Mouse (Mus musculus) myocyte (in vitro differentiated cells): ENCODE measurements at regions not wholly inside any gene's neighbourhood (a gene's known extent, or its start where the extent isn't known, plus 50 kb on each side); places are given as distances from the start of the nearest gene placed in this dataset.

Experiments used
- H3K27me3 ChIP-seq: one replicate; pipeline ENCODE4 v1.6.1; 2011; ENCODE audit not compliant: control insufficient read depth, insufficient read depth, insufficient read length
- H3K36me3 ChIP-seq: one replicate; pipeline ENCODE4 v1.6.1; 2011; ENCODE audit not compliant: control insufficient read depth, insufficient read depth
- H3K4me2 ChIP-seq: one replicate; pipeline ENCODE4 v1.6.1; 2011; ENCODE audit warnings: low read depth, control low read depth
- H3K4me3 ChIP-seq: one replicate; pipeline ENCODE4 v1.5.1; 2011; ENCODE audit warnings: mild to moderate bottlenecking, control low read depth, moderate library complexity
- H3K79me2 ChIP-seq: one replicate; pipeline ENCODE4 v1.6.1; 2011; ENCODE audit not compliant: control insufficient read depth, insufficient read depth
- H3ac ChIP-seq: one replicate; pipeline ENCODE4 v1.6.1; 2011; ENCODE audit not compliant: control insufficient read depth, insufficient read length
- CEBPB ChIP-seq: IDR thresholded peaks from 2 replicates; pipeline ENCODE4 v1.6.1; 2011; ENCODE audit warnings: mild to moderate bottlenecking, moderate library complexity; ENCODE audit not compliant: poor library complexity, insufficient read depth, severe bottlenecking
- E2F4 ChIP-seq: IDR thresholded peaks from one replicate; pipeline ENCODE4 v1.6.1; 2011; ENCODE audit warnings: mild to moderate bottlenecking, control low read depth, moderate library complexity; ENCODE audit not compliant: insufficient read depth
- MAX ChIP-seq: IDR thresholded peaks from one replicate; pipeline ENCODE4 v1.6.1; 2011; ENCODE audit warnings: low read depth, mild to moderate bottlenecking, control low read depth
- MYOD1 ChIP-seq, 3 experiments: IDR thresholded peaks; one replicate each; pipeline ENCODE4 v1.6.1; 2011; ENCODE audit warnings: control low read depth in 2 of 3, low read depth in 2 of 3, mild to moderate bottlenecking in 2 of 3, moderate library complexity in 1 of 3; ENCODE audit not compliant: insufficient read length in 2 of 3, control insufficient read depth in 1 of 3
- MYOG ChIP-seq, 3 experiments: IDR thresholded peaks; one replicate each; pipeline ENCODE4 v1.6.1; 2011; ENCODE audit warnings: control low read depth in 2 of 3, low read depth in 2 of 3, mild to moderate bottlenecking in 2 of 3; ENCODE audit not compliant: insufficient read length in 2 of 3, control insufficient read depth in 1 of 3, insufficient read depth in 1 of 3
- POLR2A ChIP-seq: IDR thresholded peaks from one replicate; pipeline ENCODE4 v1.6.1; 2011; ENCODE audit warnings: low read depth, mild to moderate bottlenecking, control low read depth, moderate library complexity; ENCODE audit not compliant: insufficient read length
- POLR2AphosphoS2 ChIP-seq: IDR thresholded peaks from one replicate; pipeline ENCODE4 v1.6.1; 2011; ENCODE audit warnings: low read depth, control low read depth; ENCODE audit not compliant: insufficient read length
- REST ChIP-seq: IDR thresholded peaks from one replicate; pipeline ENCODE4 v1.6.1; 2011; ENCODE audit warnings: mild to moderate bottlenecking, control low read depth, moderate library complexity; ENCODE audit not compliant: insufficient read depth, insufficient read length
- SRF ChIP-seq: IDR thresholded peaks from one replicate; pipeline ENCODE4 v1.6.1; 2011; ENCODE audit warnings: low read depth; ENCODE audit not compliant: control insufficient read depth, insufficient read length
- TCF12 ChIP-seq: IDR thresholded peaks from one replicate; pipeline ENCODE4 v1.6.1; 2011; ENCODE audit warnings: mild to moderate bottlenecking, control low read depth; ENCODE audit not compliant: poor library complexity, insufficient read depth, severe bottlenecking
- TCF3 ChIP-seq: IDR thresholded peaks from one replicate; pipeline ENCODE4 v1.6.1; 2011; ENCODE audit warnings: low read depth, control low read depth; ENCODE audit not compliant: insufficient read length
- USF1 ChIP-seq: IDR thresholded peaks from one replicate; pipeline ENCODE4 v1.6.1; 2011; ENCODE audit warnings: low read depth, mild to moderate bottlenecking, control low read depth, moderate library complexity

DNA sequence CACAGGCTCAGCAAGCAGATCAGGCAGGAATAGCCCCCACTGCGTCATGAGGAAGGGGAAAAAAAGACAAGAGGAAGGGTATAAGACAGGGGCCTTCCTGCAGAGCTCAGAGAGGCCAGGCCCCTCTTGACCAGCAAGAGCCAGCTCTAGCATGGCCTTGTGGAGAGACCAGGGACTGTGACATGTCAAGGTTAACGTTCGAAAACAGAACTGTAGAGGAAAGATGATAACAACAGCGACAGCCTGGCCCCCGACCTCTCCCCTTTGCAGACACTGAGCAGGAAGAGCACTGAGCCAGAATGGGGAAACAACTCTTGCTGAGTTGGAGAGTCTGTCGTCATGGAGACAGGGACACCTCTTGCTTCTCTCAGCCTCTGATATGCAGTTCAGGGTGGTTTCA lies 288.2 kb downstream of the Cog6 start:
- Histone ChIP-seq H3K27me3 (no peaks in the 10 kb centered on the region), H3ac (no peak overlapping the region), H3K4me2 (no peak overlapping the region), H3K36me3 (no peaks in the 10 kb centered on the region), H3K4me3 (no peak overlapping the region), H3K79me2 (no peaks in the 10 kb centered on the region)
- TF ChIP-seq USF1 (no peak), E2F4 (no peak), MYOD1 (IDR thresholded peaks at IDR 0.05; ENCODE audit: control insufficient read depth in 1 of 3, insufficient read length in 2 of 3, low read depth in 2 of 3) (no peak), MAX (no peak), TCF12 (no peak), REST (no peak), POLR2AphosphoS2 (no peak), SRF (no peak), POLR2A (no peak), TCF3 (no peak), CEBPB (no peak), MYOG (IDR thresholded peaks at IDR 0.05; ENCODE audit: control insufficient read depth in 1 of 3, insufficient read depth in 1 of 3, insufficient read length in 2 of 3, low read depth in 2 of 3) (no peak)

DNA sequence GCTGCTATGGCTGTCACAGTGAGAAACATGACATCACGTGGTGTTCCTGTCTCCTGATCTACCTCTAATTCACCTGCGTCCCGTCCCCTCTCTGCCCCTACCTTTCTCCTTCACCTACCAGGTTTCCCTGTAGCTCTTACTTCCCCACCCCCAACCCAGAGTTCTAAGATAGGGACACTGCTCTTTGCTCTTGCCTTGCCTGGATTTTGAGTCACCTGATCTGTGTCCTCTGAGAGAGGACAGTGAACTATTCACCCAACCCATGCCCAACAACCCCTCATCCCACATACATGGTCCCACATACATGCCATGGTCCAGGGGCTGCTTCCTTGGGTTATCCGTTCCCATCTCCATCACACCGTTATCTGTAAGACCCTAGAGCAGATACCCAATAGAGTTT lies 288.6 kb downstream of the Cog6 start:
- Histone ChIP-seq H3K4me2 (no peak overlapping the region), H3K27me3 (no peaks in the 10 kb centered on the region), H3ac (no peak overlapping the region), H3K4me3 (no peak overlapping the region), H3K36me3 (no peaks in the 10 kb centered on the region), H3K79me2 (no peaks in the 10 kb centered on the region)
- TF ChIP-seq MAX (no peak), SRF (no peak), CEBPB (no peak), MYOG (IDR thresholded peaks at IDR 0.05; ENCODE audit: control insufficient read depth in 1 of 3, insufficient read depth in 1 of 3, insufficient read length in 2 of 3, low read depth in 2 of 3) (no peak), POLR2A (no peak), TCF3 (no peak), MYOD1 (IDR thresholded peaks at IDR 0.05; ENCODE audit: control insufficient read depth in 1 of 3, insufficient read length in 2 of 3, low read depth in 2 of 3) (no peak), E2F4 (no peak), POLR2AphosphoS2 (no peak), TCF12 (no peak), USF1 (no peak), REST (no peak)

DNA sequence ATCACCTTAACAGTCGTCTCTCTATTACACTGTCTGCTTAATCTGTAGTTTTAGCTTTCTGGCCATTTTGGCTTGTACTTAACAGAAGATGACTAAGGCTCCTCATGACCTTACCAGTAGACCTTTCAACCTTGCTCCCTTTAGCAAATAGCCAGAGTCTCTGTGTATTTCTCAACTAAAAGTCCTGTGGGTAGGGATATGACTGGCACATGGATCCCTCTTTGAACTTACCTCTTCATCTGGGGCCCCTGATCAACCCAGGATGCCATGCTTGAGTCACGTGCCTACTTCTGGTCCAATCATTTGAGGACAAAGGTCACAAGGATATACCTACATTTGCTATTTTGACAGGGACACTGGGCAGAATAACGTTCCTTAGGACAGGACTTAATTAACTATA lies 292.7 kb downstream of the Cog6 start:
- TF ChIP-seq MYOG (IDR thresholded peaks at IDR 0.05; ENCODE audit: control insufficient read depth in 1 of 3, insufficient read depth in 1 of 3, insufficient read length in 2 of 3, low read depth in 2 of 3), result no peak
- no peak for TF ChIP-seq SRF
- no peak for TF ChIP-seq E2F4
- no peak for TF ChIP-seq MYOD1 (IDR thresholded peaks at IDR 0.05; ENCODE audit: control insufficient read depth in 1 of 3, insufficient read length in 2 of 3, low read depth in 2 of 3)
- TF ChIP-seq TCF12, result no peak
- TF ChIP-seq MAX, result no peak
- TF ChIP-seq REST, result no peak
- no peak for TF ChIP-seq CEBPB
- Histone ChIP-seq H3K27me3 (no peaks in the 10 kb centered on the region), H3K36me3 (no peaks in the 10 kb centered on the region), H3K4me2 (no peak overlapping the region), H3K79me2 (no peaks in the 10 kb centered on the region), H3K4me3 (no peak overlapping the region), H3ac (no peak overlapping the region)

DNA sequence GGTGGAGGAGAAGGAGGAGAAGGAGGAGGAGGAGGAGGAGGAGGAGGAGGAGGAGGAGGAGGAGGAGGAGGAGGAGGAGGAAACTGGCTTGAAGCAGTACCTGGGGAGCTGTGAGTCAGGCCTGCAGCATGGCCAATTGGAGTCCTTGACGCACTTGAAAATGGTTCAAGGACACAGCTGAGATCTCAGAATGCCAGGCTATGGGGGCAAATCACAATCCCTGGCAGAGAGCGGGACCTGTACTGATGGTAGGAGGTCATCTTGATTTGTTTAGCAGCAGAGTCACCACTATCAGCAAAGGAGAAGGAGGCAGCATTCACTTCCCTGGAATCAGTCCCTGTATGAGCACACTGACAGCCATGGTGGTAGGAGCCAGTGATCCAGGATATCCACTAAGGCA lies 294.1 kb downstream of the Cog6 start:
- Histone ChIP-seq H3K4me2 (no peak overlapping the region), H3K27me3 (no peaks in the 10 kb centered on the region), H3K36me3 (no peaks in the 10 kb centered on the region), H3K4me3 (no peak overlapping the region), H3K79me2 (no peaks in the 10 kb centered on the region), H3ac (no peak overlapping the region)
- TF ChIP-seq USF1 (no peak), MAX (no peak), E2F4 (no peak), TCF3 (no peak), POLR2A (no peak), CEBPB (no peak), TCF12 (no peak), MYOD1 (IDR thresholded peaks at IDR 0.05; ENCODE audit: control insufficient read depth in 1 of 3, insufficient read length in 2 of 3, low read depth in 2 of 3) (no peak), REST (no peak), MYOG (IDR thresholded peaks at IDR 0.05; ENCODE audit: control insufficient read depth in 1 of 3, insufficient read depth in 1 of 3, insufficient read length in 2 of 3, low read depth in 2 of 3) (no peak), SRF (no peak)

DNA sequence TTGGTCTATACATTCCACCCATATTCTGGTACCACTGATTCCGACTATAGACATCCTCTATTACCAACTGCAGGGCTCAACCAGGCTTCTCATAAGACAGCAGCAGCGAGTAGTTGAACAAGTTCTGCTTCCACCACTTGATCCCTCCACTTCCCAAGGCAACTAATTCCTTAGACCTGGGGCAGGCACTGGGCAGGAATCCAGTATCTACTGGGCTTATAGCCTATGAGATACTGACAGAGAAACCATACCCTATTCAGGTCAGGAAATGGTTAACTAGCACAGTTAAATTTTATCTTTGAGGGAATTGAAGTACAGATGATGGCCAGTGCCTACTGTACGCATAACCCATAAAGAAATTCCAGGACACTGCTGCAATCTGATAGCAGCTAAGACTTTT lies 297.9 kb downstream of the Cog6 start:
- Histone ChIP-seq H3K79me2 (no peaks in the 10 kb centered on the region), H3K4me3 (no peak overlapping the region), H3K27me3 (no peaks in the 10 kb centered on the region), H3K4me2 (no peak overlapping the region), H3ac (no peak overlapping the region), H3K36me3 (no peaks in the 10 kb centered on the region)
- TF ChIP-seq TCF3, result no peak
- TF ChIP-seq MYOD1 (IDR thresholded peaks at IDR 0.05; ENCODE audit: control insufficient read depth in 1 of 3, insufficient read length in 2 of 3, low read depth in 2 of 3), result no peak
- no peak for TF ChIP-seq REST
- TF ChIP-seq POLR2AphosphoS2, result no peak
- TF ChIP-seq E2F4, result no peak
- no peak for TF ChIP-seq MAX
- no peak for TF ChIP-seq SRF
- no peak for TF ChIP-seq MYOG (IDR thresholded peaks at IDR 0.05; ENCODE audit: control insufficient read depth in 1 of 3, insufficient read depth in 1 of 3, insufficient read length in 2 of 3, low read depth in 2 of 3)
- TF ChIP-seq POLR2A, result no peak
- TF ChIP-seq TCF12, result no peak
- TF ChIP-seq CEBPB, result no peak
